Mouse (Mus musculus) bone marrow, adult 2 months (tissue): ENCODE data around the gene Spp2.

ENCODE experiments used
- CTCF ChIP-seq: fragments of 200-500 bp; IDR thresholded peaks from 2 replicates; pipeline ENCODE4 v1.5.1; 2011; ENCODE audit warnings: low read length, control low read depth; ENCODE audit not compliant: control insufficient read depth, insufficient read depth
- POLR2A ChIP-seq: fragments of 200-500 bp; IDR thresholded peaks from 2 replicates; pipeline ENCODE4 v1.6.1; 2011; ENCODE audit warnings: low read depth, mild to moderate bottlenecking, control low read depth, low read length, borderline replicate concordance; ENCODE audit not compliant: control insufficient read depth

DNA sequence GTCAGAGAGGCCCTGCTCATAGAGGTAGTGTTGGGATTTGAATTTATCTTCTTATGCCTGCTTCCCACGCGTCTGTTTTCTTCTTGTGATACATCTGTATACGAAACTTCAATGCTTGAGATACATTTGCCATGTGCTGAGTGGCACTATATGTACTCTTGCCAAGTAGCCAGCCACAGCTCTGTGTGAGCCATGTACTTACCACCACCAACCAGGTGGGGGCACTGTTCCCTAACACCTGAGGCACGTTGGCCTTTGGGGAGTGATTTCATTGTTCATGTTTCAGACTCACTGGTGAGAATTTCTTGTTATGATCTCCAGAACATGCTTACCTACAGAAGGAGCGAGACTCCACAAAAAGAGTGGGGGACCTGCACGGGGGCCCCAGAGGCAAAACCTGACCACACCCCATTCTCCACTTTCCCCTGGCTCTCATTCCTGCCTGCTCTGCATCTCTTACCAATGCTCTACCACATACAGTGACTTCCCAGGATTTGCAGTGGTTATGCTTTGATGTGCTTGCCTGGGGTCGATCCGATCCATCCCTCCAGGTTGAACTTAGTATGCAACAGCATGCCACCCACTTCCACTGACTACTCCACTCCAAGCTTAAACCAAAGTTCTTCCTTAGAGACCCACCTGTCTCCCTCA, 18.0 kb downstream of the Spp2 start:
- TF ChIP-seq CTCF: peak; percentile 98
- TF ChIP-seq POLR2A: no peak
